Mouse (Mus musculus) left cerebral cortex, postnatal 14 days (tissue): ENCODE measurements around the gene Ppp1r18. TPM values are rescaled to one million over a fixed set of nuclear protein-coding genes. Genes with fewer than 3 reads are reported as not detected.
"Not testable (repeated sequence)": the region's sequence is repeated elsewhere in the genome, so short reads cannot be mapped to it uniquely, and the experiment has no call there.

Experiments
- DNase-seq, 2 experiments: peaks; one replicate each; pipeline ENCODE4 v3.0.0; 2021 to 2022; ENCODE audit warnings: low spot score in 2 of 2, mixed read lengths in 1 of 2
- intact Hi-C: fragments of 180-260 bp; cut with DNase I; formaldehyde crosslinking; loops from one replicate; pipeline ENCODE4 v1.15.1; 2025
- total RNA-seq, 2 experiments: library from RNA; stranded (reverse); gene quantifications; 2 replicates each; pipeline ENCODE4 v1.2.3; 2021

Gene Ppp1r18
- total RNA-seq, 2 experiments from 2014 or later = 12.8 to 14.1 TPM

- intact Hi-C loops = loop anchor here (2.0 kb wide), 2 partner anchors 31 to 81 kb away; partner anchors contain the start of genes Mrps18b and Ppp1r10
- no peak for DNase-seq
Measured at GRCm38 (mm10) chr17:35835424-35836140, 29.8 kb upstream of the Ppp1r18 start.

GRCm38 (mm10) chr17:35836178-35836965 lies 29.0 kb upstream of the Ppp1r18 start:
- intact Hi-C loops = loop anchor here (2.0 kb wide), 2 partner anchors 30 to 80 kb away; partner anchors contain the start of genes Mrps18b and Ppp1r10

GRCm38 (mm10) chr17:35836991-35837422 lies 28.4 kb upstream of the Ppp1r18 start:
- peak; percentile 81 to 87 for DNase-seq
- intact Hi-C loops = loop anchor here (2.0 kb wide), 2 partner anchors 30 to 80 kb away; partner anchors contain the start of genes Mrps18b and Ppp1r10

More at GRCm38 (mm10) chr17:35836178-35836965, 29.0 kb upstream of the Ppp1r18 start:
- peak; percentile 95 for DNase-seq

- intact Hi-C loops = loop anchor here (2.0 kb wide), 2 partner anchors 29 to 79 kb away; partner anchors contain the start of genes Mrps18b and Ppp1r10
- peak in 1 of 2 experiments; percentile 56 for DNase-seq
Measured at GRCm38 (mm10) chr17:35837487-35837886, 27.9 kb upstream of the Ppp1r18 start.

- intact Hi-C loops = no loop called here
- peak; percentile 97 to 98 for DNase-seq
Measured at GRCm38 (mm10) chr17:35838122-35838544, 27.3 kb upstream of the Ppp1r18 start, which contains the start of gene Tubb5. TSS of gene Tubb5 (minus strand) at chr17:35838306.

GRCm38 (mm10) chr17:35838570-35838969 lies 26.8 kb upstream of the Ppp1r18 start:
- intact Hi-C loops = no loop called here
- DNase-seq = no peak

- intact Hi-C loops, DNase-seq: not testable (repeated sequence)
Measured at GRCm38 (mm10) chr17:35839002-35839401, 26.4 kb upstream of the Ppp1r18 start.

GRCm38 (mm10) chr17:35840561-35840960 lies 24.8 kb upstream of the Ppp1r18 start:
- intact Hi-C loops = no loop called here
- DNase-seq = no peak

- peak; percentile 99 to 100 for DNase-seq
- intact Hi-C loops = no loop called here
Measured at GRCm38 (mm10) chr17:35841076-35841950, 24.1 kb upstream of the Ppp1r18 start, which contains the start of gene Mdc1. TSS of gene Mdc1 (plus strand) at chr17:35841515.

GRCm38 (mm10) chr17:35842006-35842405 lies 23.4 kb upstream of the Ppp1r18 start:
- intact Hi-C loops = no loop called here
- DNase-seq = no peak

GRCm38 (mm10) chr17:35843514-35843913 lies 21.9 kb upstream of the Ppp1r18 start:
- DNase-seq = no peak
- intact Hi-C loops = no loop called here

GRCm38 (mm10) chr17:35848112-35848511 lies 17.3 kb upstream of the Ppp1r18 start:
- DNase-seq = no peak
- intact Hi-C loops = no loop called here

GRCm38 (mm10) chr17:35850974-35851373 lies 14.4 kb upstream of the Ppp1r18 start:
- intact Hi-C loops = no loop called here
- no peak for DNase-seq

- intact Hi-C loops = no loop called here
Measured at GRCm38 (mm10) chr17:35859371-35859770, 6.0 kb upstream of the Ppp1r18 start.

GRCm38 (mm10) chr17:35859835-35860234 lies 5.6 kb upstream of the Ppp1r18 start:
- no peak for DNase-seq
- intact Hi-C loops = no loop called here

More at GRCm38 (mm10) chr17:35859371-35859770, 6.0 kb upstream of the Ppp1r18 start:
- DNase-seq = no peak

GRCm38 (mm10) chr17:35860831-35861197 lies 4.6 kb upstream of the Ppp1r18 start:
- intact Hi-C loops = no loop called here
- DNase-seq = no peak

GRCm38 (mm10) chr17:35861198-35861857 lies 4.1 kb upstream of the Ppp1r18 start, which contains the start of gene Nrm:
TSS of gene Nrm (plus strand) at chr17:35861318.
- intact Hi-C loops = no loop called here

GRCm38 (mm10) chr17:35864832-35865353 lies 500 bp upstream of the Ppp1r18 start:
- intact Hi-C loops = no loop called here
- DNase-seq = no peak

More at GRCm38 (mm10) chr17:35861198-35861857, 4.1 kb upstream of the Ppp1r18 start, which contains the start of gene Nrm:
- DNase-seq = peak; percentile 86 to 87
